Mouse (Mus musculus) heart, embryonic 13.5 days (tissue): ENCODE results near the gene Rarres2. TPM values are rescaled to one million over a fixed set of nuclear protein-coding genes. Genes with fewer than 3 reads are reported as not detected.

ENCODE experiments used
- polyA plus RNA-seq: library from polyadenylated mRNA; unstranded; fragments of >200 nt; fragmentation: Nextera tagmentation; extraction: Ambion mirVana; gene quantifications from 2 replicates; pipeline ENCODE4 v1.2.1, GENCODE M21; 2015

Rarres2 gene
- polyA plus RNA-seq, 1 experiment from 2014 or later = 35.8 TPM

Other genes starting within 250 kb of the Rarres2 start
- gene Krba1, start 177.2 kb downstream of the Rarres2 start, polyA plus RNA-seq = 15.4 and 17.8 TPM in 2 replicates
- gene Zfp467, start 127.0 kb downstream of the Rarres2 start, polyA plus RNA-seq = 16.1 and 20.8 TPM in 2 replicates
- gene Sspo, start 124.6 kb downstream of the Rarres2 start, polyA plus RNA-seq = 0.22 and 0.27 TPM in 2 replicates
- gene Atp6v0e2, start 35.2 kb downstream of the Rarres2 start, polyA plus RNA-seq = 18.2 and 22.7 TPM in 2 replicates
- gene Lrrc61, start 18.0 kb downstream of the Rarres2 start, polyA plus RNA-seq = 7.2 and 7.6 TPM in 2 replicates
- 0.86 TPM in 1 of 2 replicates, not detected in the other for gene Gm45021, start 16.8 kb upstream of the Rarres2 start, polyA plus RNA-seq
- 22.5 and 24.6 TPM in 2 replicates for gene Repin1, start 21.1 kb upstream of the Rarres2 start, polyA plus RNA-seq
- gene Gm44965, start 21.2 kb upstream of the Rarres2 start, polyA plus RNA-seq = not detected in 2 replicates
- 4.8 and 5.5 TPM in 2 replicates for gene Zfp775, start 29.3 kb upstream of the Rarres2 start, polyA plus RNA-seq
- gene AI854703, start 54.0 kb upstream of the Rarres2 start, polyA plus RNA-seq = 1.2 TPM in 2 replicates
- 1.1 and 1.2 TPM in 2 replicates for gene Gimap8, start 74.4 kb upstream of the Rarres2 start, polyA plus RNA-seq
- gene Gimap9, start 103.3 kb upstream of the Rarres2 start, polyA plus RNA-seq = 7.5 and 8.7 TPM in 2 replicates
- 18.4 and 19.1 TPM in 2 replicates for gene Gimap4, start 111.8 kb upstream of the Rarres2 start, polyA plus RNA-seq
- 33.4 TPM in 2 replicates for gene Gimap6, start 135.4 kb upstream of the Rarres2 start, polyA plus RNA-seq
- 3.7 and 5.0 TPM in 2 replicates for gene Gm28053, start 145.8 kb upstream of the Rarres2 start, polyA plus RNA-seq
- gene Gimap7, start 145.8 kb upstream of the Rarres2 start, polyA plus RNA-seq = not detected in 2 replicates
- gene Gimap1, start 166.3 kb upstream of the Rarres2 start, polyA plus RNA-seq = 24.2 and 27.5 TPM in 2 replicates
- gene Gimap5, start 173.4 kb upstream of the Rarres2 start, polyA plus RNA-seq = 7.2 and 8.2 TPM in 2 replicates
- 0.06 TPM in 1 of 2 replicates, not detected in the other for gene Gimap3, start 198.1 kb upstream of the Rarres2 start, polyA plus RNA-seq